Mouse (Mus musculus): Measurements from ENCODE around the gene Nlrp4c. TPM values are rescaled to one million over a fixed set of nuclear protein-coding genes. Genes with fewer than 3 reads are reported as not detected.
A peak's percentile ranks its signal among the peaks of the same experiment; 100 is the strongest.
"Not testable (repeated sequence)": the region's sequence is repeated elsewhere in the genome, so short reads cannot be mapped to it uniquely, and the experiment has no call there.

Gene Nlrp4c
- polyA plus RNA-seq (2011; ENCODE audit: insufficient read length, low read depth, missing spikeins), result 0.18 TPM in 1 of 2 replicates, not detected in the other

DNA sequence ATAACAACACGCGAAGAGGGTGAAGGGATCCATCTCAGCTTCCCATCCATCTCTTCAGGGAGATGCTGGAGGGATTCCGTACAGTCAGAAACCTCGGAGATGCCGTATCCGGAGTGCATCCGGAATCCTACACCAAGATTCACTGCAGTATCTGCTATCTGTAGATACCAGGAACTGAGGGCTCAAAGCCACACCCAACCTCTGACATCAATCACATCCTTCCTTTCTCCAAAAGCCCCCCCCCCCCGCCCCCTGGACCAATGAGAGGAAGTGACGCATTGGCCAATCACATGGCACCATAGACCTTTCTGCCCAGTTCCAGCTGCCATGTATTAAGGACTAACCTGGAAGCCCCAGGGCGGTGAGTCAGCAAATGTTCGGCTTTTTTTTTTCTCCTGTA, at the start of gene Nlrp4c:
Gene Nlrp4c (plus strand): TSS at position 301 of the 400 bp plus-strand sequence.
- Histone ChIP-seq H3K4me3 (ENCODE audit: insufficient read depth, low read length) (no peak within 1 kb of the TSS), H3K27ac (ENCODE audit: insufficient read depth, low read length) (no peak within 1 kb of the TSS), H3K4me1 (ENCODE audit: control insufficient read depth, insufficient read depth, low read length) (no peaks in the 10 kb centered on the region)
- no peak for TF ChIP-seq CTCF (IDR thresholded peaks at IDR 0.05; ENCODE audit: borderline replicate concordance, insufficient read depth, low read length)
- TF ChIP-seq POLR2A (IDR thresholded peaks at IDR 0.05; ENCODE audit: low read depth, low read length), result no peak

DNA sequence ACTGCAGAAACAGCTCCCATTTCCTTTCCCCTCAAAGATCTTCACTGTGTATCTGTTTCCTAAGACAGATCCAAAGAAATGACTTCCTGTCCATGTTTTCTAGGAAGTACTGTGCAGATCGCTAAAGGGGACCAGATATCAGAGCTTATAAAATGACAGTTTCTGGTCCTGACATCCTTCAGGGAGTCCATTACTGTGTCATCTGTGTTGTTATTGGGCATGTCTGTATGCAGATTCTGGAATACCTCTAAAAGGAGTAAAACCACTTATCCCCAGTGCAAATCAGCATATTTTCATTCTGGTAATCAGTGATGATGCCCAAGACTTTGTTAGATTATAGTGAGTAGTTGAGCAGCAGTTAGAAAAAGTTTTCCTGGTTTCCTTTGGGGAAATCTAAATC, 34.1 kb upstream of the Nlrp4c start, which contains the start of gene Vmn1r65:
Gene Vmn1r65 (minus strand): TSS at position 101 of the 400 bp plus-strand sequence.
- Histone ChIP-seq H3K4me3 (ENCODE audit: insufficient read depth, low read length) (no peak within 1 kb of the TSS), H3K4me1 (ENCODE audit: control insufficient read depth, insufficient read depth, low read length) (no peaks in the 10 kb centered on the region), H3K27ac (ENCODE audit: insufficient read depth, low read length) (no peak within 1 kb of the TSS)
- no peak for TF ChIP-seq CTCF (IDR thresholded peaks at IDR 0.05; ENCODE audit: borderline replicate concordance, insufficient read depth, low read length)
- TF ChIP-seq POLR2A (IDR thresholded peaks at IDR 0.05; ENCODE audit: low read depth, low read length), result no peak

DNA sequence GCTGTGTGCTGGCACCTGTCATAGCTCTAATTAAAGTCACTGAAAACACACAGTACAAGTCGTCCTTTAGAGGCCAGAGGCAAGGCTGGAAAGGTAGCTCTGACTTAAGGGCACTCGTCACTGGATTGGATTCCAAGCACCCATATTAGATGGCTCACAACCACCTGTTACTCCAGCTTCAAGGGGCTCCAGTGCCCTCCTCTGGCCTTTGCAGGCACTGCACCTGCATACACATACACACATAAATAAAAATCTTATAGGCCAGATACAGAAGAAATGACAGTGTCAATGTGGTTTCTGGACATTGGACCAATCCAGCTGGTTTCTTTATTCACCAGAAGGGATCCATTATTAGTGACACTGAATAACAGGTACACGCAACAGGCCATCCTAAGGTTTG, 74.5 kb downstream of the Nlrp4c start:
- TF ChIP-seq POLR2A (IDR thresholded peaks at IDR 0.05; ENCODE audit: low read depth, low read length) (no peak), CTCF (IDR thresholded peaks at IDR 0.05; ENCODE audit: borderline replicate concordance, insufficient read depth, low read length) (no peak)
- H3K4me1 ChIP-seq (ENCODE audit: control insufficient read depth, insufficient read depth, low read length), result no peaks in the 10 kb centered on the region

DNA sequence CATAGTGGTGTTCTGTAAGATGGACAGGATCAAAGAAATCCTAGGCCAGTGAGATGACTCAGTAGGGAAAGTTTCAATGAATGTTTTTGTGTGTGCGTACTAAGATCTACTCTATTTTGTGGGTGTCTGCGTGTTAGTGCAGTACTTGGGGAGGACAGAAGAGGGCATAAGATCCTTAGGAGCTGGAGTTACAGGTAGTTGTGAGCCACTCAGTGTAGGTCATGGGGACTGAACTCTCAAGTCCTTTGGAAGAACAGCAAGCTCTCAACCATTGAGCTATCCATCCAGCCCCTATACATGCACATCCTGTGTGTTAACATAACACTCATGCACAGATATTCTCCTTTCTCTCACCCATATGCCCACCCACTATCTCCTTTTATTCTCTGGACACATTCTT, 75.1 kb downstream of the Nlrp4c start:
- H3K4me1 ChIP-seq (ENCODE audit: control insufficient read depth, insufficient read depth, low read length); H3K27ac ChIP-seq (ENCODE audit: insufficient read depth, low read length); H3K4me3 ChIP-seq (ENCODE audit: insufficient read depth, low read length): not testable (repeated sequence)

More for the DNA sequence above, 74.5 kb downstream of the Nlrp4c start:
- Histone ChIP-seq H3K27ac (ENCODE audit: insufficient read depth, low read length) (no peak overlapping the region), H3K4me3 (ENCODE audit: insufficient read depth, low read length) (no peak overlapping the region)

DNA sequence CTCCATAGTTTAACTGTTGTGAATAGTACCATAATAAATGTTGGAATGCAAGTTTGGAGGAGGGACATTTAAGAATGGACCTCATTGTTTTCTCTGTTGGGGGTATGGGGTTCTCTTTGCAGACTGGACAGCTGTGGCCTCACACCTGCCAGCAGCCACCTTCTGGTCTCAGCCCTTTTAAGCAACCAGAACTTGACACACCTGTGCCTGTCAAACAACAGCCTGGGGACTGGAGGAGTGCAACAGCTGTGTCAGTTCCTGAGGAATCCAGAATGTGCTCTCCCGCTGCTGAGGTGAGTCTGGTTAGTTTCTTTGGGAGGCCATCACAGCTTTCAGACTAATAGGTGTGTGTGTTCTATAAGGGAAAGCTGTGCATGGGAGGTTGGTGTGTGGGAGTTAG, 76.2 kb downstream of the Nlrp4c start:
- not testable (repeated sequence) for H3K4me1 ChIP-seq (ENCODE audit: control insufficient read depth, insufficient read depth, low read length); H3K4me3 ChIP-seq (ENCODE audit: insufficient read depth, low read length); H3K27ac ChIP-seq (ENCODE audit: insufficient read depth, low read length)

DNA sequence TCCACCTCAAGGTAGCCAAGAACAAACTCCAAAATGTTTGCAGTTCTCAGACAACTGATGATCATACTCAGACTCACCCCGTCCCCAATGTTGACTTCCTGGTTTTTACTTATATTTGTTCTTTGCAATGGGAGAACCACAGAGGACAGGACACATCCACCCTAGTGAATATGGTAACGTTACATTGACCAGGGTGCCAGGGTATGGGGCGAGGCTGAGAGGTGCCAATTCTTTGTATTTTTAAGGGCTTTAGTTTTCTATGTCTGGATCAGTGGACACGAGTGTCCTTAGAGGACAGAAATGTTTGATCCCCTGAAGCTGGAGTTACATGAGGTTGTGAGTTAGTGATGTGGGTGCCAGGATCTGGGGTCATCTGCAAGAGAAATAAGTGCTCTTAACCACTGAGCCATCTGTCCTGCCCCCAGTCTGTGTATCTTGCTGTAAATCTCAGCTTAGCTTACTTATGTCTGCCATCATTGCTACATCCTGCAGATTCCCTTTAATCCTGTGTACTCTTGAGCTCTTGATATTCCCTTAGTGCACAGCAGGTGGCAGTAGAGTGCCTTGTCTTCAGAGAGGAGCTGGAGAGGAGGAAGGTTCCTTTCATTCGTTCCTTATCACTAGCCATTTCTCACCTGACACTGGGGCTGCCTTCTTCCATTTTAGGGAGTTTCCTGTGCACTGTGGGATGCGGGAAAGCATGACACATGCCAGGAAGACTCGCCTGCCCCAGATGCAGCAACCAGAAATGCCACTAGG, 81.9 kb downstream of the Nlrp4c start:
- Histone ChIP-seq H3K4me3 (ENCODE audit: insufficient read depth, low read length) (no peak overlapping the region), H3K27ac (ENCODE audit: insufficient read depth, low read length) (no peak overlapping the region), H3K4me1 (ENCODE audit: control insufficient read depth, insufficient read depth, low read length) (no peaks in the 10 kb centered on the region)
- no peak for TF ChIP-seq POLR2A (IDR thresholded peaks at IDR 0.05; ENCODE audit: low read depth, low read length)
- peak; percentile 40; the same call in 1 of the 2 replicates for TF ChIP-seq CTCF (IDR thresholded peaks at IDR 0.05; ENCODE audit: borderline replicate concordance, insufficient read depth, low read length)

DNA sequence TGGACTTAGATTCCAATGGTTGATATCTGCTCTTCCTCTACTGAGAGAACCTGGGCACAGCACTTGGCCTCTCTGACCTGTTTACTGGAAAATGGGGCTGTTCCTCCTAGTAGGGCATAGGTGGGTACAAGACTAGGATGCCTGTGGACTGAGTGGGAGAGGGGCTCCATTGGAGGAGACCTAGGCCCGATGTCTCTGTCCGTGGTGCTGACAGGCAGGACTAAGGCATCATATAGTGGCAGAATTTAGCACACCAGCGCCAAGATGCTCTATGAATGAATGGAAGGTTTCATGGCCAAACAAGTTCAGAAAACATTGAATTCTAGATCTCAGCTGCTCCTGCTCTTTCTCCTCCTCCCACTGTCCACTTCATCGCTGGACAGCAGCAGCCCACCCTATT, 85.4 kb downstream of the Nlrp4c start:
- Histone ChIP-seq H3K4me1 (ENCODE audit: control insufficient read depth, insufficient read depth, low read length) (no peaks in the 10 kb centered on the region), H3K4me3 (ENCODE audit: insufficient read depth, low read length) (no peak overlapping the region), H3K27ac (ENCODE audit: insufficient read depth, low read length) (no peak overlapping the region)
- TF ChIP-seq POLR2A (IDR thresholded peaks at IDR 0.05; ENCODE audit: low read depth, low read length) (no peak), CTCF (IDR thresholded peaks at IDR 0.05; ENCODE audit: borderline replicate concordance, insufficient read depth, low read length) (no peak)

DNA sequence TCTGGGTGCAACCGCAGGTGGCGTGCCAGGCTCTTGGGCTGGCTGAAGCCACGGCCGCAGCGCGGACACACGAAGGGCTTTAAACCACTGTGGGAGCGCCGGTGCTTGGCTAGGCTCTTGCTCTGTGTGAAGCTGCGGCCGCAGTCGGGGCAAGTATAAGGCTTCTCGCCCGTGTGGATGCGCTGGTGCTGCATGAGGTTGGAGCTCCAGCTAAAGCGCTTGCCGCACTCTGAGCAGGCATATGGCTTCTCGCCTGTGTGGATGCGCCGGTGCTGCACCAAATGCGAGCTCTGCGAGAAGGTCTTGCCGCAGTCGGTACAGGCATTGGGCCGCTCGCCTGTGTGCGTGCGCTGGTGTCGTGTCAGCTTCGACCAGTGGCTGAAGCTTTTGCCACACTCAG, 87.7 kb downstream of the Nlrp4c start:
- TF ChIP-seq POLR2A (IDR thresholded peaks at IDR 0.05; ENCODE audit: low read depth, low read length) (no peak), CTCF (IDR thresholded peaks at IDR 0.05; ENCODE audit: borderline replicate concordance, insufficient read depth, low read length) (no peak)
- Histone ChIP-seq H3K4me3 (ENCODE audit: insufficient read depth, low read length) (no peak overlapping the region), H3K27ac (ENCODE audit: insufficient read depth, low read length) (no peak overlapping the region), H3K4me1 (ENCODE audit: control insufficient read depth, insufficient read depth, low read length) (no peaks in the 10 kb centered on the region)

DNA sequence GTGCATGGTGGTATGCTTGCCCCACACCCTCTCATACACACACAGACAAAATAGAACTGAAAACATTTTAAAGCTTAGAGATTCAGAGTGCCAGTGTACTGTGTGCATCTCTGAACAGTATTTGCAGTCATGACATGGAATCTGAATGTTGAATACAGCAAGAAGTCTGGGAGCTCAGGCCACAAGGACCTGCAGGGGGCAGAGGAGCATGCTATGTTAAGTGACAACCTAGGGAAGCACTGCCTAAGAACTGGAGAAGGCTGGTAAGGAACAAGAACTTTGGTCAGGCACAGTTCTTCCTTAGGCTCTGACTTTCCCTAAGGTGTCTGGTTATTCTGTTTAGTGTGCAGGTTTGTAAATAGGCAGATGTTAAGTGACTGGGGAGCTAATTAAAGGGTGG, 91.5 kb downstream of the Nlrp4c start:
- H3K4me1 ChIP-seq (ENCODE audit: control insufficient read depth, insufficient read depth, low read length), result no peaks in the 10 kb centered on the region
- no peak overlapping the region for H3K4me3 ChIP-seq (ENCODE audit: insufficient read depth, low read length)
- TF ChIP-seq CTCF (IDR thresholded peaks at IDR 0.05; ENCODE audit: borderline replicate concordance, insufficient read depth, low read length), result no peak
- TF ChIP-seq POLR2A (IDR thresholded peaks at IDR 0.05; ENCODE audit: low read depth, low read length), result no peak
- H3K27ac ChIP-seq (ENCODE audit: insufficient read depth, low read length), result no peak overlapping the region

DNA sequence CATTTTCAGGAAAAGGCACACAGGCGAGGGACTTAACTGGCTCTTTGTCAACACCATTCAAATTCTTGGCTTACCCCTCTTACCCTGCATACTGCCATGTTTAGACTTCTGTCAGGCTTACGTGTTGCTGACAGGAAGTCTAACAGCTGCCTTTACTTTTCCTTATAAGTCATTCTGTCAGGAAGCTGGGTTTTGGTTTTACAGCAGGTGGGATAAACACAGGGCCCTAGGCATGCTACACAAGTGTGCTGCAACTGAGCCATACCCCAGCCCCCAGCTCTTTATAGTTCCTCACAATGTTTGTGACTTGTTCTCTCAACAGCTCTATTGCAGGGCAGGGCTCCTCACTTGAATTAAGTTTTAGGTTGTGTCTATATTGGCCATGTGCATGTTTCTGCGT, 94.3 kb downstream of the Nlrp4c start:
- H3K27ac ChIP-seq (ENCODE audit: insufficient read depth, low read length), result no peak overlapping the region
- TF ChIP-seq POLR2A (IDR thresholded peaks at IDR 0.05; ENCODE audit: low read depth, low read length) (no peak), CTCF (IDR thresholded peaks at IDR 0.05; ENCODE audit: borderline replicate concordance, insufficient read depth, low read length) (no peak)
- H3K4me1 ChIP-seq (ENCODE audit: control insufficient read depth, insufficient read depth, low read length), result no peaks in the 10 kb centered on the region

More for the DNA sequence above, 94.3 kb downstream of the Nlrp4c start:
- H3K4me3 ChIP-seq (ENCODE audit: insufficient read depth, low read length), result no peak overlapping the region

All from embryonic fibroblast, embryonic 13.5 days (primary cell).